Mouse (Mus musculus) intestine, embryonic 14.5 days (tissue): ENCODE measurements at regions not wholly inside any gene's neighbourhood (a gene's known extent, or its start where the extent isn't known, plus 50 kb on each side); places are given as distances from the start of the nearest gene placed in this dataset.

Experiments used
- ATAC-seq: fragments of 200-750 bp; cut with Nextera tagmentation; replicated peaks from 2 replicates; pipeline ENCODE4 v1.8.0; 2017; ENCODE audit warnings: low read depth, moderate number of reproducible peaks, moderate TSS enrichment, moderate library complexity; ENCODE audit not compliant: low FRiP score, low TSS enrichment
- DNase-seq: peaks from one replicate; pipeline ENCODE4 v3.0.0-alpha.2; 2018; ENCODE audit warnings: low spot score
- H3K27ac ChIP-seq: fragments of 300-500 bp; sonication (generic); 2 replicates; pipeline ENCODE4 v1.5.1; 2014; ENCODE audit warnings: low read depth, mild to moderate bottlenecking, control low read depth
- H3K27me3 ChIP-seq: fragments of 300-500 bp; sonication (generic); replicated peaks from 2 replicates; pipeline ENCODE4 v1.6.1; 2014; ENCODE audit warnings: low read length, control low read depth; ENCODE audit not compliant: control insufficient read depth, insufficient read depth
- H3K36me3 ChIP-seq: fragments of 300-500 bp; sonication (generic); 2 replicates; pipeline ENCODE4 v1.6.1; 2014; ENCODE audit warnings: low read length, control low read depth; ENCODE audit not compliant: control insufficient read depth, insufficient read depth
- H3K4me1 ChIP-seq: fragments of 300-500 bp; sonication (generic); replicated peaks from 2 replicates; pipeline ENCODE4 v1.6.1; 2014; ENCODE audit warnings: low read length, control low read depth, mixed read lengths; ENCODE audit not compliant: control insufficient read depth, insufficient read depth
- H3K4me2 ChIP-seq: fragments of 300-500 bp; sonication (generic); 2 replicates; pipeline ENCODE4 v1.6.1; 2014; ENCODE audit warnings: low read length
- H3K4me3 ChIP-seq: fragments of 300-500 bp; sonication (generic); 2 replicates; pipeline ENCODE4 v1.5.1; 2014; ENCODE audit warnings: low read depth, low read length, control low read depth, mixed read lengths
- H3K9ac ChIP-seq: fragments of 300-500 bp; sonication (generic); 2 replicates; pipeline ENCODE4 v1.6.1; 2014; ENCODE audit warnings: mild to moderate bottlenecking, low read length
- H3K9me3 ChIP-seq: fragments of 300-500 bp; sonication (generic); 2 replicates; pipeline ENCODE4 v1.6.1; 2016; ENCODE audit warnings: low read length, control low read depth; ENCODE audit not compliant: control insufficient read depth
- WGBS: fragments of 180-500 bp; shearing (Covaris S2); extraction: QIAGEN DNeasy Blood & Tissue Kit; methylation state at CpG from one replicate; pipeline ENCODE4 v1.1.7; 2014; 5-methylcytosine and 5-hydroxymethylcytosine counted together

GRCm38 (mm10) chr17:66267831-66268230, 144.5 kb downstream of the Ddx11 start:
- H3K4me2 ChIP-seq = no peak overlapping the region
- ATAC-seq = no peak
- H3K9me3 ChIP-seq = no peaks in the 10 kb centered on the region
- no peaks in the 10 kb centered on the region for H3K27me3 ChIP-seq
- DNase-seq = no peak
- H3K36me3 ChIP-seq = no peaks in the 10 kb centered on the region
- no peak overlapping the region for H3K4me3 ChIP-seq
- peaks cover 5% of the 10 kb centered on the region for H3K4me1 ChIP-seq
- H3K9ac ChIP-seq = no peak overlapping the region
- 36% methylated on average over 6 of the region's 6 CpGs for WGBS
- H3K27ac ChIP-seq = no peak overlapping the region

GRCm38 (mm10) chr17:66269567-66269966, 146.2 kb downstream of the Ddx11 start:
- DNase-seq (no peak), ATAC-seq (no peak)
- Histone ChIP-seq H3K4me3 (no peak overlapping the region), H3K27ac (no peak overlapping the region), H3K36me3 (no peaks in the 10 kb centered on the region), H3K27me3 (no peaks in the 10 kb centered on the region), H3K4me2 (no peak overlapping the region), H3K9me3 (no peaks in the 10 kb centered on the region), H3K9ac (no peak overlapping the region), H3K4me1 (peaks cover 5% of the 10 kb centered on the region)
- WGBS = 66% methylated on average over 6 of the region's 6 CpGs

DNA sequence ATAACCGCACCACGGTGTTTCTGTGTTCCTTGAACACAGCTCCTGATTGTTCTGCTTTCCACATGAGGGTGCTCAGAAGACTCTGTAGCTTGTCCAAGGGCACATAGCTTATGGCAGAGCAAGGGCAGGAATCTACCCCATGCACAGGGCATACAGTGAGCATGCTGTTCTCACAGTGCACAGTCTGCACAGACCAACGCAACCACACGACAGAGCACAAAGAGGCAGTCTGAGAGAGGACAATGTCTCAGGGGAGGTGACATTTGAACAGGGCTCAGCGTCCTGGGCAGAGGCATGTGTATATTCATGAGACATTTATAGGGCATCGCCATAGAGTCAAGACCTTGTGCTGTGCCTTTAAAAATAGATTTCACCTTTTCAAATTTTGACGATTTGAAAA, 148.6 kb downstream of the Ddx11 start:
- DNase-seq (no peak), ATAC-seq (no peak)
- WGBS = 87% methylated on average over 7 of the region's 7 CpGs
- no peak overlapping the region for H3K27ac ChIP-seq
- H3K9me3 ChIP-seq = no peaks in the 10 kb centered on the region
- H3K4me3 ChIP-seq = no peak overlapping the region
- H3K9ac ChIP-seq = no peak overlapping the region
- no peaks in the 10 kb centered on the region for H3K36me3 ChIP-seq
- H3K4me1 ChIP-seq = peaks cover 5% of the 10 kb centered on the region
- no peak overlapping the region for H3K4me2 ChIP-seq
- H3K27me3 ChIP-seq = no peaks in the 10 kb centered on the region

- no peaks in the 10 kb centered on the region for H3K27me3 ChIP-seq
- ATAC-seq (no peak), DNase-seq (no peak)
- H3K27ac ChIP-seq = no peak overlapping the region
- H3K9ac ChIP-seq = no peak overlapping the region
- H3K4me2 ChIP-seq = no peak overlapping the region
- no peaks in the 10 kb centered on the region for H3K36me3 ChIP-seq
- H3K9me3 ChIP-seq = no peaks in the 10 kb centered on the region
- 0 out of 2 replicates have a peak, but pooled peaks cover 2% of the 10 kb centered on the region for H3K4me1 ChIP-seq
- 60% methylated on average over 13 of the region's 13 CpGs for whole genome bisulfite sequencing
- no peak overlapping the region for H3K4me3 ChIP-seq
Observed at GRCm38 (mm10) chr17:66276778-66277177, 153.5 kb downstream of the Ddx11 start.

GRCm38 (mm10) chr17:66278037-66278436, 154.7 kb downstream of the Ddx11 start:
- DNase-seq (no peak), ATAC-seq (no peak)
- Histone ChIP-seq H3K27me3 (no peaks in the 10 kb centered on the region), H3K36me3 (no peaks in the 10 kb centered on the region), H3K4me1 (0 out of 2 replicates have a peak, but pooled peaks cover 2% of the 10 kb centered on the region), H3K4me3 (no peak overlapping the region), H3K9ac (no peak overlapping the region), H3K4me2 (no peak overlapping the region), H3K27ac (no peak overlapping the region), H3K9me3 (no peaks in the 10 kb centered on the region)
- WGBS = 72% methylated on average over 5 of the region's 5 CpGs

- 90% methylated on average over 10 of the region's 10 CpGs for WGBS
- Histone ChIP-seq H3K9ac (no peak overlapping the region), H3K4me1 (no peaks in the 10 kb centered on the region), H3K4me2 (no peak overlapping the region), H3K27me3 (no peaks in the 10 kb centered on the region), H3K4me3 (no peak overlapping the region), H3K36me3 (no peaks in the 10 kb centered on the region), H3K27ac (no peak overlapping the region), H3K9me3 (no peaks in the 10 kb centered on the region)
- DNase-seq = no peak
- ATAC-seq = no peak
Observed at GRCm38 (mm10) chr17:66285295-66285694, 162.0 kb downstream of the Ddx11 start.
